Mouse (Mus musculus) adrenal gland, adult (tissue): ENCODE measurements at regions not wholly inside any gene's neighbourhood (a gene's known extent, or its start where the extent isn't known, plus 50 kb on each side); places are given as distances from the start of the nearest gene placed in this dataset.

Experiments
- DNase-seq, 2 experiments: peaks; one replicate each; pipeline ENCODE4 v3.0.0; 2022 to 2023; ENCODE audit warnings: low spot score in 1 of 2; ENCODE audit not compliant: inconsistent age in 2 of 2

DNA sequence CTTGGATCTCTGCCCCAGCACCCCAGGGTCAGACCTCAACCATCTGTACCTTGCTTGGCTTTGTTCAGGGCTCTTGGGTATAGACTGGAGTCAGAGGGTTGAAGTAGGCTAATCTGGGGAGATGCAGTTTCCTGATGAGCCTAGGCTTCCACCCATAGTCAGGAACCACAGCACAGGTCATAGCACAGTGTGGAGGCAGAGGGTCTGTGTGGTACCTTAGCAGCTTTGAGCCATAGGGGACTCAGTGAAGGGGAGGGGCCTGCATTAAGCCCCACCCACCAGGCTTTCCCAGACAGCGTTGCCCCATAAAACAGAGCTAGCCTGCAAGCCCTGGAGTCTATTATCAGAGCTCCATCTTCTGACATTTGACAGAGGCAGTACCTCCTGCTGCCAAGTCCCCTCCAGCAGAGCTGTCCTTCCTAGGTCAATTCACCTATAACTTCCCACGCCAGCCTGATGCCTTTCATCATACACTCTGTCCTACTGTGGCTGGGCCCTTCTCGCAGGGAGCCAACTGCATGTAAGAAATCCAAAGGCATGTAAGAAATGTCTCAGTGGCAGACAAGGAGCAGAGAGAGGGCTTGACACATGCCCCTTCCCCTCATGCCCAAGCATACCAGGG lies 54.5 kb upstream of the A530016L24Rik start:
- no peak for DNase-seq

DNA sequence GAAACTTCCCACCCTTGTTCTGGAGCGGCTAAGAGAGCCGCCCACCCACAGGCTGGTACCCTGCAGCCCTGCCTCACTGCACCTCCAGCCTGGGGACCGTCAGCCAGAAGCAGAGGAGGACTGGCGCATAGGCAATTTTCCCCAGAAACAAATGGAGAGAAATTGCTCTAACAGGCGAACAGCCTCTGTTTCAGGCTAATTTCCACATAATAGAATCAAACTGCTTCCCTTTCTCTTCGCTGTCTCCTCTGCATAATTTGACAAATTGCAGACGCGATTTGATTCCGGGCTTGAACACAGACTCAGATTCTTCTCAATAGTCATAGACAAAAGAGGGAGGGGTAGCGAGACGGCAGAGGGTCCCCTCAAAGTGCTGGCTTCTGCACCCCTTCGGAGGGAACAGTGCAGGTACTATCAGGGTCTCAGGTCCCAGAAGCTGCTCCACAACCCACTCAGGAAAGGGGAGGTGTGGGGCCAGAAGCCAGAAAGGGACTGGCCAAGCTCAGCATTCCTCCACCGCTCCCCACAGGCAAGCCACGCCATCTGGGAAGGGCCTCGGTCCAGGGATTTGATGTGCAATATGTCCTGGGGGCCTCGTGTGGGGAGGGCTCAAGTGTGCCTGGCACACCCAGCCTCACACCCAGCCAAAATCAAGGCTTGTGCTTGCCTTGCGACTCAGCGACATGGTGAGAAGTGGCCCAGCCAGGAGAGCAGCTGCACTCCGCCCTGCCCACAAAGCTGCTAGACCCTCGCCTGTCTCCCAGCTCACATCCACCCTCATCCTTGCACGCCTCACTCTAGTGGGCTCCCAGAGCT lies 53.7 kb upstream of the A530016L24Rik start:
- peak in 1 of 2 experiments; percentile 43 for DNase-seq

DNA sequence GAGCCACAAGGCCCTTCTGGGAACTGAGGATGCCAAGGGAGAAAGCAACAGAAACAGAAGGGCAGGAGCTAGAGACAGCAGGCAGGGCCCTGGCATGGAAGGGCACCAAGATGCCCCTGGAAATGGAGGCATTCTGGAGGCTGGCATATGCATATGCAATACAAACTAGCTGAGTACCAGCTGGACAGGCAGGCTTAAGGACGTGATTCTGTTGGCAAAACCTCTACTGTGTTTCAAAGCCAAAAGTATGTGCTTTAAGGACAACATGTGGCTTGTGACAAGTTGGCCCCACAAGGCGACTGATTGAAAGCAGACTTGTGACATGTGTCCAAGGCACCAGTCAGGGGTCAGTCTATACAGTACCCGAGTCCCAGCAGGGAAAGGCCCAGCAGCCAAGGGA lies 52.2 kb upstream of the A530016L24Rik start:
- DNase-seq = no peak

DNA sequence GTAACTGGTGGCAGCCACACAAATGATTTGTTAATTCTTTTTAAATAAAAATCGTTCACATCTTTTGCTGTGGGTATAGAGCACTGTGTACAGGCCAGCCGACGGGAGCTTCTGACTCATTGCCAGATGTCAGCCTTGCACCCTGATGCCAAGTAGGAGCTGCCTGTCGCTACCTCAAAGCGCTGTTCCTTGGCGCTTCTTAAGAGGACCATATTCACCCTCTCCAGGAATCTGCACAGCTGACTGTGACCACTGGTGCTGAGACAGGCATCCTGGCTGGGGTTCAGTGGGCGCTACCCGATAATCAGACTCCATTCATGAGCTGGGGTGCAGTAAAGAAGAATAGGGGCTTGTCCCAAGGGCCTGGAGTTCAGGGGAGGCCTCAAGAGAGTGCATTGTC lies 51.0 kb upstream of the A530016L24Rik start:
- DNase-seq = no peak
